Mouse (Mus musculus) 3134 (cell line): ENCODE results near the gene Trmt10b.

Experiments used
- DNase-seq: peaks from one replicate; pipeline ENCODE4 v3.0.0-alpha.2; 2011; ENCODE audit warnings: low spot score; ENCODE audit not compliant: insufficient read length; ENCODE audit errors: extremely low read depth

Trmt10b gene

DNA sequence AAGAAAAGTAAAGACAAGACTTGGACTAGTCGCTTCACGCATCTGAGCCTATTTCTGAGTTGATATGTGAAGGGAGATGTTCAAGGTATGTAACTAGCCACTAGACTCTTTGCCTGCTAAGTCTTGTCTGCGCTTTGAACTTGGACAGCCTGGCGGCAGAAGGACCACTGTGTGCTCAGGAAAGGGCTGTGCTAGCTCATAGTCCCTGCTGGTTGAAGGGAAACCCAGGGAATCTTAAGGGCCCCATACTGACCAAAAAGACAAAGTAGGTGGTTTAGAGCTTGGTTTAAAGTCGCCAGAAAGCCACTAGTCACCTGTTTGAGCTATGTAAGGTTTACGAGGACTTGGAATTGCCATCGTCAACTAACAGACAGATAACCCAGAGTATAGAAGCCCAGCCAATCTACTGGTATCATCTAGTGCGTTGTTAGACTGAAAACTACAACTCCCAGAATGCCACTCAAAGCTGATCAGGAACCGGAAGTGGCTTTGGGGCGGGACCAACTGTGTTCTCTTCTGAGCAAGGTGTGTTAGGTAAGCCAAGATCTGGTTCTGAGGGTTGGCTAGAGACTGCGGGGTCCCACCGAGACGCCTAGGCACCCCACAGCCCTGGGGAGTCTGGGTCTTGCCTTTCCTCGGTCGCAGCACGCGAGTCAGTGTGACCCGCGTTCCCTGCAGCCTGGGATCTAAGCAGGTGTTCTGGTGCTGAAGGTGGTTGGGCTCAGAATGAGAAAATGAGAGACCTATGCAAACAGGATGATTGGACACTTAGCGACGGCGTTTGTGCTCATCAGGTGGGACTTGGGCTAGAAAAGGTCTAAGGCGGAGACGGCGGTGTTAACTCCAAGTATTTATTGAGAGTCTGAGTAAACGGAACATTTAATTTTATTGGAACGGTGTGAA, at the start of gene Trmt10b:
TSS of gene Trmt10b (plus strand) at position 466 of the 903 bp plus-strand sequence.
- DNase-seq = peak; percentile 82

DNA sequence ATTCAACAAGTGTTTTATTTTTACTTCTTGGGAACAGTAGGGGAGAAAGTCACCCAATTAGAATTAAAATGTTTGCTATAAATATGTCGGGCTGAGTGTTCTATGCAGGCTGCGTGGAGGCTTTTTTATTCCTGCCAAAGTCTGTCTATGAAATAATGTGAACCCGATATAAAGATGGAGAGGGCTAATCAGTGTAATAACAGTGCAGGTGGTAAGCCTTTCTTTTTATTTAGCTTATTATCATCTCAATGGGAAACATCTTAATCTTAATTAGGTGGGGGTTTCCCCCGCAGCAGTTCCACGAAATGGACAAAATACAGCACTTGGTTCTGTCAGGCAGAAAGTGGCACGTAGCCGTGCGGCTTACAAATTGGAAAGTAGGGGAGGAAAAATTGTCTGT, 45.7 kb upstream of the Trmt10b start:
- no peak for DNase-seq

DNA sequence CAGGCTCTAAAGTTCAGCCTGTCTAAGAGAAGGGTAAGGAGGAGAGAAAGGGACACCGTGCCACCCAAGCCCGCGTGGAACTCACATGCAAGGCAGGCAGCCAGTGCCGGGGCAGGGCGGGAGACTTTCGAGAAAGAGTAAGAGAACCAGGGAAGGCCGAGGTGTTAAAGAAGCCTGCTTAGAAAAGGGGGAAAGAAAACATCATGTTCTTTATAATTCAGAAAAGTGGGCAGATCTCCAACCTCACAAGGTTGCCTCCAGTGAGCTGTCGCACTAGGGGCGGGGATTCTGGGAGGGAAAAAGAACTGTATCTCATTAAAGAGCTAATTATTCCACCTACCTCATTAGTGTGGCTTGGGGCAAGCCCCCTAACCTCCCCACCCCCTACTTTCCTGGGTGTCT, 44.1 kb upstream of the Trmt10b start:
- DNase-seq = no peak

DNA sequence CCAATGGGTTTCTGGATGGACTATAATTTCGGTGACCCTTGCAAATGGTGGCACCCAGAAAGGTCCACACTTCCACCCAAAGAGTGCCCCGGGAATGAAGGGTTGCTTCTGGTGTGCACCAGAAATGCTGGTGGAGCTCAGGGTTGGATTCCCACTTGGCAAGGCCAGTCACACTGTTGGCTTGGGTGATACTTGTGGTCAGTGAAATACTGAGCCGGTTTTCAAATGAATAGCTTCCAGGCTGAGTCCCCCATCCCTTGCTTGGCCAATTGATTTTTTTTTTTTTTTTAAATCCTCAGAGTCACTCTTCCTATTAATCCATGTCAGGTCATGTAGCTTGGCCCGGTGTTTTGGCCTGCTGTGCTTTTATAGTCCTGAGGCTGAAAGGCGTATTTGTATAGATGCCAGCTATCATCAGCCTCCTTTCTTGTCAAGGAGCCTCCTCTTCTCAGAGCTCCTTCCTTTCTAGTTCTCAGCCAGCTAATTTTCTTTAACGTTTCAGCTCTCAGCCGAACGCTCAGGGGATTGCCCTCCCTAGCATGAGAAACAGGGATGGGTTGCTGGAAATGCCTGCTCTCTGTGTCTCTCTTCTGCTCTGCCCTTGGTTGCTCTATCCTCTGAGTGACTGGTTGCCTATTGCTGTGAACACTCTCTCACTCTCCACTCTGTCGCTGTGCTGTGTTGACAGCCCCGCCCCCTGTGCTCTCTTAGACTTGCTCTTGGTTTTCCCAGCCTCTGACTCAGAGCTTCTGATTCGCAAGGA, 42.9 kb upstream of the Trmt10b start:
- no peak for DNase-seq

DNA sequence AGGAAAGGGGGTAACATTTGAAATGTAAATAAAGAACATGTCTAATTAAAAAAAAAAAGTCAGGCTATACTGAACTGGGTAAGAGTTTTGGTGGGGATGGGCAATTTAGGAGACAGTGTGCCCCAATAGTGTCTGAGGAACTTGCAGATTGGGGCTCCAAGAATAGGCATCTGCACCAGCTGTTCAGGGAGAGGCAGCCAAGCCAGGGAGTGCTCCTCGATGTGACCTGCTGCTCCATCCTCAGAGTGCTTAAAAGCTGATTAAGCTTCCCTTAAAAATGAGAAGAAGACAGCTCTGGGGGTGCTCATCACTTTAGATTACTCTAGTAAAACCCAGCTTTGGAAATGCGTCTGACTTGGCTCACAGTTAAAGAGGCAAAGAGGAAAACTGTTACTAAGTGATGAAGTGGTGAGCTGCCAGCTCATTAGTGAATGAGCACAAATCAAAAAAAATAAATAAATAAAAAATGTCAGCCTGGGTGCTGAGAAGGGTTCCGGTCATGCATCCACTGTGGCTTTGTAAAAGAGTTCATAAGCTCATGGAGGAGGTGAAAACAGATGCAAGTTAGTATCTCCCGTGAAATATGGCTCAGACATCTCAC, 37.6 kb upstream of the Trmt10b start:
- no peak for DNase-seq

DNA sequence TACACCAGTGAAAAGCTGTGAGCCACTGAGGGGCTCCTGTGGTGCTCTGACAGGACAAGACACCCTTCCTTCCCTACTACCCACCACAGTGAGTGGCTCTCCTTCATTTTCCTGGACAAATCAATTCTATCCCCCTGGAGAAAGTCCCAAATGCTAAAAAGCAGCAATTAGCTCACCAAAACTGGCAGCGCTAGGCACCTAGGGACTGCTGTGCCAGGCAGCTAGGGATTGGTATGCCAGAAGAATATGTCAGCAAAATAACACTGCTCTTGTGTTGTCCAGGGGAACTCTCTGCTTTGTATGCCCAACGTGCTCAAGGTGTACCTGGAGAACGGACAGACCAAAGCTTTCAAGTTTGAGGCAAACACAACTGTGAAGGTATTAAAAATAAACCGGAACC, 35.4 kb upstream of the Trmt10b start:
- DNase-seq = no peak

DNA sequence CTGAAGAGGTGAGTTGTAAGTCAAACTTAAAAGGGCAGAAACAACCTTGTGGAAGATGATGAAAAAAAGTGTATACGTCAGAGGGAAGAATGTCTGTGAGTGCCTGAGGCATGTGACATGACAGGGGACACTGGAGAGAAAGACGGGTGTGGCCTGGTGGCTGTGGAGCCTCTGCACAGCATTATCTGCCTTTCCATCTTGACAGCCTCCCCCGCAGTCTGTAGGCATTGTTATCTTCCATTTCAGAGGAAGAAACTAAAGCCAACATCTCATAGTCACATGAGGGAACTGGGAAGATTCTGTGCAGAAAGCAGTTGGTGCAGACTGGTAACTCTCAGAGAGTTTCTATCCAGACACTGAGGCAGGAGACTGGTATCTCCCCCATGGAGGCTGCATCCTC, 29.0 kb upstream of the Trmt10b start:
- no peak for DNase-seq

DNA sequence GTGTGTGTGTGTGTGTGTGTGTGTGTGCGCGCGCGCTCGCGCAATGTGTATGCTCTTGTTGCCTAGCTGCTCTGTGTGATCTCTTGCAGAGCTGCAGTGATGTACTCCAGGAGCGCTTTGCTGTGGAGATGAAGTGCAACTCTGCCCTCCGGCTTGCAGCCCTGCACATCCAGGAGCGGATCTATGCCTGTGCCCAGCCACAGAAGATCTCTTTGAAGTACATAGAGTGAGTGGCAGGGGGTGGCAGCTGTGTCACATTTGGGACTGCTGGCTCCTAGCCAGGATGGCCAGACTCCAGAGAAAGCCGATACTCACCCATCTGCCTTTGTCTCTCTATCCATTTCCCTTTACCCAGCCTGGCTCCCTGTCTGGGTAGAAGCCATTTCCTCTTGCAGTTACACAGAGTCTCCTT, 25.9 kb upstream of the Trmt10b start:
- no peak for DNase-seq

DNA sequence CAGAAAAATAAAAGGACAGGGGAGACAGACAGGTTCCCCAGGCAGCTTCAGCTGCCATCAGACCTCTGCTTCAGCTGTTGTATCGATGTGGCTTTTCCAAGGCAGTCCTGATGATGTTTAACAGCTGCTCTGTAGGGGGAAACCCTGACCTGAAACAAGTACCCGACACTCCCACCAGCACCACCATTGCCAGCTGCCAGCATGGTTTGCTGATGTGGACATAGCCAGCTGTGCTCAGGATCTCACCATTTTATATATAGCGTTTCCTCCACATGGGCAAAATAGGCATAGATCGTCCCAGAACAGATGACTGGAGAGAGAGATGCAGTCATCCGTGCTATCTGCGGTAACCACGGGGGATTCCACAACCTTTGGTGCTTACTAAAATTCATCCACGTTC, 21.2 kb upstream of the Trmt10b start:
- DNase-seq = no peak

DNA sequence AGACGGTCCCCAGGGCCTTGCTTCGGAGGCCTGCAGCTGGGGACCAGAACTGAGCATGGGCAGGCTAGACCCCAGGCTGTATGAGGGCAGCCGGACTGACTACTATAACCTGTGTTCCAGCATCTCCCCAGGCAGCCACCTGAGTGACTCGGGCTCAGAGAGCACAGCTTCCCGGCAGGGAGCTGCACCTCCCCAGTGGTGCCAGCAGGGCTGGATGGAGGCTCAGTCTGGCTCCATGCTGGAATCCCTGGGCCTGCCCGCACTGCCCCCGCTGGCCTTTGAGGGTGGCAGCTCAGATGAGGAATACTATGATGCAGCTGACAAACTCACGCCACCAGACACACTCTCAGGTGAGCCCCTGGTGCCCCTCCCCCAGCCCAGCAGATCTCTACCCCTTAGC, 17.6 kb upstream of the Trmt10b start:
- peak; percentile 28 for DNase-seq

DNA sequence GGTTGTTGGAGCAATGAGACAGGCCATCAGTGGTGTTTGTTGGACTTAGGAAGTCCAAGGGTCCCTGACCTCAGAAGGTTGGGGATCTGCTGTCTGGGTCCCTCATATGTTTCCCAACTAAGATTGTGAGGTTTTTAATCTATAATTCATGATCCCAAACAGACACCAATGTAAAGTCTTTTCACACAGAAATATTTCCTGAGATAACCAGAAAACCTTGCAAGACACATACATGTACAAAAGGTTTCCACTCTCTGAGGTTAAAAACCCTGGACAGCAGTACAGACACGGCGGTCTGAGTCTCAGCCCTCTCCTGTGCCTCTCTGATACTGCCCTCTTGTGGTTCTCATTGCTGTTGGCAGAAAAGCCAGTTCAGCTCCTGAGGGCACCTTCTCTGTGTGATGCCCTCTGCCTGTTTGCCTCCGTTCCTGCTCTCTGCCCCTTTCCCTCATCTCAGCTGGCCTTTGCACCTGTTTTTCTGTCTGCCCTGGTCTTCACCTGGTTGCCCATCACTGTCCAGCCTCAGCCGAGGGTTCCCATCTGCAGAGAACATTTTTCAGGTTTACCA, 16.9 kb upstream of the Trmt10b start:
- no peak for DNase-seq

DNA sequence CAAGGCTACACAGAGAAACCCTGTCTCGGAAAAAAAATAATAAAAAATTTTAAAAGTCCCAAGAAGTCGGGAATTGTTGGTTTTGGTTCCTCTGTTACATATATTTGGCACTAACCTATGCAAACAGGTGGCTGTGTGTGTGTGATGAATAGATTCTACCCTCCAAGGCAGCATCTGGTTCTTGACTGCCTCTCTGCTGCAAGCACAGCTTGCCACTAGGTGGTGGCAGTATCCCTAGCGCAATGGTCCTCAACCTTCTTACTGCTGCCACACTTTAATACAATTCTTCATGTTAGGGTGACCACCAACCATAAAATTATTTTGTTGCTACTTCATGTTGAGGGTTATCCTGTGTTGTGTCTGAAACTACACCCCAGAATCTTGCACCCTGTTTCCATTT, 10.6 kb upstream of the Trmt10b start:
- no peak for DNase-seq

DNA sequence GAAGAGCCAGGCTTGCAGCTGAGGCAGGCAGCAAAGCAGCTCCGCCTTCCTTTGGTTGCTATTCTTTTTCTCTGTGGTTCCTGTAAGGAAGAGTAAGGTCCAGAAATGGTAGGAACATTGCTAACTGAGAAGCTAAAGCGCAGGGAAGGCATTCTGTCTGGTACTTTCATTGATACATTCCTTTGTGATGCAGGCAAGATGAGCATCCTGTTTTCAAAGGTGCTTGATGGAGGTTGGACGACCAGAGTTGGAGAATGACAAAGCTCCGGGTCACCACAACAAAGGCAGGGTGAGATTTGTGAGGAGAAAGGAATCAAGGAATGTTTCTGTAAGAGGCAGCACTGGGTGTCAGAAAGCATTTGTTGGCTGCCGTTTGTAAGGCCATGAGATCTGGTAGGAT, 9.0 kb upstream of the Trmt10b start:
- no peak for DNase-seq

DNA sequence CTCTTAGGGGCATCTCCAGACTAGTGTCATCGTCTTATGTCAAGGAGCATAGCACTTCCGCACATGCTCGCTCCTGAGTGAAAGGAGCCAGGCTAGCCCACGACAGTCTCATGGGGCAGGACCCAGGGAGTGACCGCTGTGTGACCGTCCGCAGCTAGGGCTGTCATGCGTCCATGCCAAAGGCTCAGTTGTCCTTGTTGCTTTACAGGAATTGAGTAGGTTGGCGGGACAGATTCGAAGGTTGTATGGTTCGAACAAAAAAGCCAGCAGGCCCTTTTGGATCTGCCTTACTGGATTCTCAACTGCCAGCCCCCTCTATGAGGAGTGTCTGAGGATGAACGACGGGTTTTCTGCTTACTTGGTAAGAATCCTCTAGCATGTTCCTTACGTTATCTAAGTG, 8.6 kb downstream of the Trmt10b start:
- DNase-seq = no peak

DNA sequence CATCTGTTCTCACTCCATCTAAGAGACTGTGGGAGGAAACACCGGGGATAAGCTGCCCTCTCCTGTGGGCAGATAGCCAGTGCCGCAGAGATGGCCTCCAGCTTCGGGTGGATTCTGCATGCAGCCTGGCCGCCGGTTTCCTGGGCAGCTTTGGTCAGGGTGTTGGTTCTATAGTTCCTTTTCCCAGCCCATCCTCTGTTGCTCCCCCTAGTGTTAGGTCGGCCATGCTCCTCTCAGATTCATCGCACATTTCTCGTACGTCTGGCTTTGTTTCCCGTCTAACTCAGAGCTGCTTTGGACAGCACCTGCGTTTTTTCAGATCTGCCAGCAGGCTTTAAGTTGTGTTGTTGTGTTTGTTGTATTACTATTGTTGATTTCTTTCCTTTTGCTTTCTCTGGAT, 11.1 kb downstream of the Trmt10b start:
- DNase-seq = no peak

DNA sequence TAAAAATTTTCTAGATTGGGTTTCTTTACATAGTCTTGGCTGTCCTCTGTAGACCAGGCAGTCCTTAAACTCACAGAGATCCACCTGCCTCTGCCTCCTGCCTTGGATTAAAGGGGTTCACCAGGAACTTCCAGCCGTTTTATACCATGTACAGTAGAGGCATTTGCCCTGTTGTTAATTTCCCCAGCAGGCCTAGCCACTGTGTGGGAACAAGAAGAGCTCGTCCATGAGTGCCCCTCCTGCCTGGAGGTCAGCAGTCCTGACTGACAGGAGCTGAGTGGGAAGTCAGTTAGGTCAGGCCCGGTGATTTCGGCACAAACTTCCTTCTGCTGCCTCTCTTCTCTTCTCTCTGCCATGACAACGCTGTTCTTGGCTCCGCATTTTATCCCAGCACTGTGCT, 11.7 kb downstream of the Trmt10b start:
- DNase-seq = no peak

DNA sequence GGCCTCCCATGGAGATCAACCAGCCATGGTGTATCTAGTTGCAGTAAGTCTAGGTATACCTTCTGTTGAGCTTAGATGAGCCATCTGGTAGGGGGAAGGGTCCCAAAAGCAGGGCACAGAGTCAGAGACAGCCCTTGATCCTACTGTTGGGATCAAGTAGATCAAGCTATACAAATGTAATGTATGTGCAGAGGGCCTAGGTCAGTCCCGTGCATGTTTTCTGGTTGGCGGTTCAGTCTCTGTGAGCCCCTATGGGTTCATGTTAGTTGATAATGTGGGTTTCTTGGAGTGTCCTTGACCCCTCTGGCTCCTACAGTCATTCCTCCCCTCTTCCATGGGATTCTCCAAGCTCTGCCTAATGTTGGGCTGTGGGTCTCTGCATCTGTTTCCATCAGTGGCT, 14.1 kb downstream of the Trmt10b start:
- no peak for DNase-seq

DNA sequence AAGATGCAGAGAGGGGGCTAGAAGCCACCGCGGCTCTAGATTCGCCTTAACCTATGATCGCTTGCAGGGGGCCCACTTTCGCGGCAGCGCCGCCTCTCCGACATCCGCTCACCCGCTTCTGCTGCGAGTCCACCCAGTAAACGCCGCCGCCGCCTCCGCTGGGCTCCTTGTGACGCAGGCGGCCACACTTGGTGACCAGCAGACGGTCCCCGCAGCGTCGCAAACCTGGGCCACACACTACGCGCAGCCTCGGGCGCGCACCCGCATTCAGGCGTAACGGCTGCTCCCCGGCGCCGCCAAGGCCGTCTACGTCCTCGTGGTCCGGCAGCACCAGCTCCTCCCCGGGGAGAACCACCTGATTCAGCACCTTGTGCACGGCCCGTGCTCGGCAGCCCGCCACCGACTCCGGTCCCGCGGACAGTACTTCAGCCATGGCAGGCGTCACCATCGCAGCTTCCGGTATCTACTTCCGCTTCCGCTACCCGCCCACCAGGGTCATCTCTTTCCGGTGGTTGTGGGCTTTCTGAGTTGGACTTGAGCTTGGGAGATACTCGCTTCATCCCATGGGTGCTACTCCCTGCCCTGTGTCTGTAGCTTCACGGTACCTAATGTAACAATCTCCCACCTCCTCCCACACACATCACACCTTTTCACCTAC, 23.4 kb downstream of the Trmt10b start:
- peak; percentile 94 for DNase-seq

DNA sequence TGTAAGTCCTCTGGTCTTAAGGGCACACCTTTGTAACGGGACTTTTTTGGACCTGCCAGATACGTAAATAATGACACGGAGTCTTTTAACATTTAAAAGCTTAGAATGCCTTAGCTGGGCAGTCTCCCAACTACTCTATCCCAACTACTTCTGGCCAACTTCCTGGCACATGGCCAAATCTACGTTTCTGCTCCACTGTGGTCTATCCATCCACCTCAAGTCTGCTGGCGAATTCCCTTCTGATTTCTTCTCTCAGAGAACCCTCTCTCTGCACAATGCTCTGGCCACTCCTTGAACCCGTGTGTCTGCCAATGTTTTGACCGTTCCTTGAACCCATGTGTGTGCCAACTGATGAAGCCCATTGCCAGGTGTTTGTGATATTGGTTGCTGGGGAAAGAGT, 34.2 kb downstream of the Trmt10b start:
- no peak for DNase-seq

DNA sequence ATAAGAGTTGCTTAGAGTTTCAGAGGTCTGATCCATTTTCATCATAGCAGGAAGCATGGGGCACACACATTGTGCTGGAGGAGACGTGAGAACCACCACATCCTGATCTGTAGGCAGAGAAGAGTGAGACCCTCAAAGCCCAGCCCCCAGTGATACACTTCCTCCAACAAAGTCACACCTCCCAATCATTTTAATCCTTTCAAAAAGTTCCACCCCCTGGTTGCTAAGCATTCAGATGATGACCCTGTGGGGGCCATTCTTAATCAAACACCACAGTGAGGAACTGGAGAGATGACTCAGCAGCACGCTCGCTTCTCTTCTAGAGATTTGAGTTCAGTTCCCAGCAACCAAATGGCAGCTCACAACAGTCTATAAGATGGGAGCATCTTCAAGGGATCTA, 35.5 kb downstream of the Trmt10b start:
- no peak for DNase-seq

DNA sequence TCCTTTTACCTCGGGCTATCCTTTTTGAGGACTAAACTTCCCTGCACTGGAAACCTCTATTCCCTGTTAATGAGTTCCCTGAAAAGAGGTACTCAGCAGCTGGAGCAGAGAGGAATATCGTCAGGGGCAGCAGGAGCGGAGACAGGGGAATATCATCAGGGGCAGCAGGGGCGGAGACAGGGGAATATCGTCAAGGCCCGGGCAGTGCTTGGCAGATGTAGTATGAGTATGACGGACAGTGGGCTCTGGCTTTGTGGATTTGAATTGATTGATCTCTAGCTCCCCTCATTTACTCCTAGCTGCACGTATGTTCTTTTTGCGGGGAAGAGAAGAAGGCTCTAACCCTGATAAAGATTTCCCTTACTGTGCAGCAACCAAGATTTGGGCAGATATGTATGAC, 44.3 kb downstream of the Trmt10b start:
- no peak for DNase-seq
